Mouse (Mus musculus): ENCODE measurements at regions not wholly inside any gene's neighbourhood (a gene's known extent, or its start where the extent isn't known, plus 50 kb on each side); places are given as distances from the start of the nearest gene placed in this dataset.

DNA sequence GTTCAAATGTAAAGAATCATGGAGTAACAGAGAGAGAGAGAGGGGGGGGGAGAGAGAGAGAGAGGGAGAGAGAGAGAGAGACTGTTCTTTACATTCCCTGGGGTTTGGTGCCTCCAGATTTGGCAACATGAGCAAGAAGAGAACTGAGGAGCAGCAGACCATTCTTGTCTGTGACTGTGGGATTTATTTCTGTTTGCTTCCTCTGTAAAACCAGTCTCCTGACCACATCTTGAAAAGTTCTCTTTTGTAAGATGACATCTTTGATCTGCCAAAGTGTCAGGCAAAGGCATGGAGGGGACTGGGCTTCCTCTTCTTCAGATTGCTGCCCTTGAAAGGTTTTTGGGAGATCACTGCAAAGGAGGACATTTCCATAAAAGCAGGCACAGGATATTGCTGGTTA, 376.3 kb downstream of the Kcnj2 start:
- Histone ChIP-seq H3K9ac (ENCODE audit: low read depth, low read length) (no peak overlapping the region), H3K36me3 (ENCODE audit: control insufficient read depth, insufficient read depth, low read length) (no peaks in the 10 kb centered on the region), H3K4me2 (replicated peaks; ENCODE audit: low read depth, low read length) (no peak overlapping the region), H3K27me3 (ENCODE audit: control insufficient read depth, insufficient read depth, low read length) (no peaks in the 10 kb centered on the region), H3K27ac (ENCODE audit: low read depth, low read length) (no peak overlapping the region), H3K4me3 (ENCODE audit: low read depth, low read length) (no peak overlapping the region), H3K9me3 (ENCODE audit: control insufficient read depth, low read length) (no peaks in the 10 kb centered on the region), H3K4me1 (replicated peaks; ENCODE audit: control insufficient read depth, insufficient read depth, low read length) (no peaks in the 10 kb centered on the region)
- ATAC-seq (ENCODE audit: low FRiP score) = no peak
- DNase-seq (ENCODE audit: low spot score) = no peak

DNA sequence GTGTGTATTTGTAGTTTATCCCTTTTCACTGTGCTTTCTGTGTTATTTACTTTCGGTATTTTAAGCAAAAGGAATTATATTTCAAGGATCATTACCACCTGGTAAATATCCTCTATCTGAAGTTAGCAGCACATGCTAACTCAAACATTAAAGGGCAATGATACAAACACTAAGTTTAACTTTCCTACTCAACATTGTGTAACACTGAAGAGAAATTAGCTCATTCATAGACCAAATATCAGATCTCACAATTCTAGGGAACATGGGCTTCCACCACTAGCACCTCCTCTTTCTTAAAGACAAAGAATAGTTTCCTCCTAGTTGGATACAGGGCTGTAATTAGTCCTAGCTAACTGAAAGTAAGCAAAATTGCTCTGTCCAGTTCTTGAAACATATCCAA, 377.4 kb downstream of the Kcnj2 start:
- H3K27ac ChIP-seq (ENCODE audit: low read depth, low read length) = no peak overlapping the region
- H3K4me3 ChIP-seq (ENCODE audit: low read depth, low read length) = no peak overlapping the region
- H3K9me3 ChIP-seq (ENCODE audit: control insufficient read depth, low read length) = no peaks in the 10 kb centered on the region
- no peaks in the 10 kb centered on the region for H3K4me1 ChIP-seq (replicated peaks; ENCODE audit: control insufficient read depth, insufficient read depth, low read length)
- H3K9ac ChIP-seq (ENCODE audit: low read depth, low read length) = no peak overlapping the region
- no peak for ATAC-seq (ENCODE audit: low FRiP score)
- no peak overlapping the region for H3K4me2 ChIP-seq (replicated peaks; ENCODE audit: low read depth, low read length)
- 81% methylated on average over 1 of the region's 1 CpGs for WGBS
- H3K36me3 ChIP-seq (ENCODE audit: control insufficient read depth, insufficient read depth, low read length) = no peaks in the 10 kb centered on the region
- H3K27me3 ChIP-seq (ENCODE audit: control insufficient read depth, insufficient read depth, low read length) = no peaks in the 10 kb centered on the region
- DNase-seq (ENCODE audit: low spot score) = no peak

DNA sequence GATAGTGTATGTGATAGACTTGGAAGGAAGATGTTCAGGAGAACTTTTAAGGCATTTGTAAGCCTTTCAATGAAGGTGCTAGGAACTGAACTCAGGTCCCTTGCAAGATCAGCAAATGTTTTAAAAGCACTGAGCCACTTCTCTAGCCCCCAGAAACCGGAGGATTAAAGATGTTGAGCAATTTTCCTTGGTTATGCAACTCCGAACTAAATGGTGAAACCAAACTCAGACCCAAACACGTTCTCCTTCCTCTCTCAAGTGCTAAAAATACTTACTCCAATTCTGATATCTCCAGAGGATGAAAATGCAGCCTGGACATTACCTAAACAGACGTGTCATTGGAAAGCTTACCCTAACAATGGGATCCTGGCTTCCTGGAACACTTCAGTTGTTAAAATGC, 378.8 kb downstream of the Kcnj2 start:
- Histone ChIP-seq H3K9ac (ENCODE audit: low read depth, low read length) (no peak overlapping the region), H3K4me2 (replicated peaks; ENCODE audit: low read depth, low read length) (no peak overlapping the region), H3K27me3 (ENCODE audit: control insufficient read depth, insufficient read depth, low read length) (no peaks in the 10 kb centered on the region), H3K27ac (ENCODE audit: low read depth, low read length) (no peak overlapping the region), H3K9me3 (ENCODE audit: control insufficient read depth, low read length) (no peaks in the 10 kb centered on the region), H3K4me1 (replicated peaks; ENCODE audit: control insufficient read depth, insufficient read depth, low read length) (no peaks in the 10 kb centered on the region), H3K36me3 (ENCODE audit: control insufficient read depth, insufficient read depth, low read length) (no peaks in the 10 kb centered on the region), H3K4me3 (ENCODE audit: low read depth, low read length) (no peak overlapping the region)
- WGBS = 88% methylated on average over 4 of the region's 4 CpGs
- ATAC-seq (ENCODE audit: low FRiP score) = no peak
- no peak for DNase-seq (ENCODE audit: low spot score)

DNA sequence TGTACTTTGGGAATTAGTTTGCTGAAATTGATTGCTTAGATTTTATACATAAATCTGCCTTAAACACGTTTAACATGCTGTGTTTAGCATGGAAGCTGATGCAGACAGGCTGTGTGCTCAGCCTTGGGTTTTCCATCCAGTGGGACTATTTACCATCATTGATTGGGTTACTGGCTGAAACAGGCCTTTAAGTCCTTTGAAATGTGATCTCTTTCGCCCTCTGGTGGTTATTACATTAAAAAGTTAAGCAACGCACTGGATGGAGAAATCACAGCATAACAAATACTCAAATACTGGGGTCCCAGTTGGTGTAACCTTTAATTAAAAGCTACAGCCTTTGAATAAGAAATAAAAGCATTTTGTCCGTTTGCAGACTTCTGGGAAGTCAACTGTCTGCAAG, 379.8 kb downstream of the Kcnj2 start:
- H3K9ac ChIP-seq (ENCODE audit: low read depth, low read length) = no peak overlapping the region
- no peak overlapping the region for H3K4me2 ChIP-seq (replicated peaks; ENCODE audit: low read depth, low read length)
- DNase-seq (ENCODE audit: low spot score) (peak; percentile 74), ATAC-seq (ENCODE audit: low FRiP score) (peak; percentile 74; the same call in 1 of the 2 replicates)
- H3K36me3 ChIP-seq (ENCODE audit: control insufficient read depth, insufficient read depth, low read length) = no peaks in the 10 kb centered on the region
- 13% methylated on average over 4 of the region's 4 CpGs for WGBS
- H3K27ac ChIP-seq (ENCODE audit: low read depth, low read length) = no peak overlapping the region
- H3K27me3 ChIP-seq (ENCODE audit: control insufficient read depth, insufficient read depth, low read length) = no peaks in the 10 kb centered on the region
- no peak overlapping the region for H3K4me3 ChIP-seq (ENCODE audit: low read depth, low read length)
- H3K9me3 ChIP-seq (ENCODE audit: control insufficient read depth, low read length) = no peaks in the 10 kb centered on the region
- no peaks in the 10 kb centered on the region for H3K4me1 ChIP-seq (replicated peaks; ENCODE audit: control insufficient read depth, insufficient read depth, low read length)

DNA sequence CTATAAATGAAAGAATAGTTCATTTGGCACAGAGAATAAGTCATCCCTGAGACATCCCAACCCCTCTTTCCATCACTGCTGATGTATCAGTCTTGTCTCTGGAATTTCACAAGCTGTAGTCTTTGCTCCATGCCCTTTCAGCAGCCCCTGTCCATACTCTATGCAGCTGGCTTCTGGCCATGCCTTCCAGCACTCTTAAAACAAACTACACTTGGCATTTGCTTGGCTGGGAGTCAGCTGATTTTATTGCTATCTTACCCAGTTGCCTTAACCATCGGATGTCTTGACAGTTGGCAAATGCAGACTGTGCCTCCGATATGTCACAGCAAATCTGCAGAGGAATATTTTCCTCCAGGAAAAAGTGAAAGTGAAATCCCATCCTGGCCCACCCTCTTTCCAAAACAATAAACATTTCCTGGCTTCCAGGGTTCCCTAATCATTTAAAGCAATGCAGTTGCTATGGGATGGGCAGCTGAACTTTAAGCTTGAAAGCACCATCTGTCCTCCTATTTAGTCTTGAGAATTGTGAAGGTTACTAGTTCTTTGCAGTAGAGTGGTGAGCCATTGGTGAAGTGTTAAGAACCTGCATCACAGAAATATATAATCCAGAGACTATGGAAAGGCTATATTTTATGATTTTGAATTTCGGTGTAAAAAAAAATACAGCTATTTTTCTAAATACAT, 385.0 kb downstream of the Kcnj2 start:
- no peak overlapping the region for H3K4me2 ChIP-seq (replicated peaks; ENCODE audit: low read depth, low read length)
- DNase-seq (ENCODE audit: low spot score) (no peak), ATAC-seq (ENCODE audit: low FRiP score) (no peak)
- H3K4me1 ChIP-seq (replicated peaks; ENCODE audit: control insufficient read depth, insufficient read depth, low read length) = no peaks in the 10 kb centered on the region
- H3K4me3 ChIP-seq (ENCODE audit: low read depth, low read length) = no peak overlapping the region
- no peak overlapping the region for H3K9ac ChIP-seq (ENCODE audit: low read depth, low read length)
- 85% methylated on average over 3 of the region's 3 CpGs for WGBS
- no peak overlapping the region for H3K27ac ChIP-seq (ENCODE audit: low read depth, low read length)
- no peaks in the 10 kb centered on the region for H3K27me3 ChIP-seq (ENCODE audit: control insufficient read depth, insufficient read depth, low read length)
- no peaks in the 10 kb centered on the region for H3K36me3 ChIP-seq (ENCODE audit: control insufficient read depth, insufficient read depth, low read length)
- no peaks in the 10 kb centered on the region for H3K9me3 ChIP-seq (ENCODE audit: control insufficient read depth, low read length)

DNA sequence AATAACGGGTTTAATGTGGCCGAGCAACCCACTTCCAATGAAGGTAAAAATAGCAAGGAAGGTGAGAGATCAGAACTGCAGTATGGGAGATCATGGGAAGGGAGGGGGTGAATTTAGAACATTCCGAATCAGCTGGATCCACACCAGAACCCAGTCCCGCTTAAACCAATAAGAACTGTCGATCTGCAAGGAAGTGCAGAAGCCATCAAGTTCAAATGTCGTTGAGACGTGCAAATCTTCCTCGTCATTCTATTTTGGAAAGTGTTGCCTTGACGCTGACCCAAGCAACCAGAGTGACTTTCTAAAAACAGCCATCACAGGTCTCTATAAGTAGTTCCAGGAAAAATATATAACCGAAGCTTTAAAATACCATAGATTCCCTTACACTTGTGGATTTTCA, 394.1 kb downstream of the Kcnj2 start:
- no peak for DNase-seq (ENCODE audit: low spot score)
- Histone ChIP-seq H3K27me3 (ENCODE audit: control insufficient read depth, insufficient read depth, low read length) (no peaks in the 10 kb centered on the region), H3K9ac (ENCODE audit: low read depth, low read length) (no peak overlapping the region), H3K4me2 (replicated peaks; ENCODE audit: low read depth, low read length) (no peak overlapping the region), H3K9me3 (ENCODE audit: control insufficient read depth, low read length) (no peaks in the 10 kb centered on the region), H3K4me3 (ENCODE audit: low read depth, low read length) (no peak overlapping the region), H3K27ac (ENCODE audit: low read depth, low read length) (no peak overlapping the region), H3K36me3 (ENCODE audit: control insufficient read depth, insufficient read depth, low read length) (no peaks in the 10 kb centered on the region), H3K4me1 (replicated peaks; ENCODE audit: control insufficient read depth, insufficient read depth, low read length) (no peaks in the 10 kb centered on the region)
- no peak for ATAC-seq (ENCODE audit: low FRiP score)
- 92% methylated on average over 10 of the region's 10 CpGs for WGBS

DNA sequence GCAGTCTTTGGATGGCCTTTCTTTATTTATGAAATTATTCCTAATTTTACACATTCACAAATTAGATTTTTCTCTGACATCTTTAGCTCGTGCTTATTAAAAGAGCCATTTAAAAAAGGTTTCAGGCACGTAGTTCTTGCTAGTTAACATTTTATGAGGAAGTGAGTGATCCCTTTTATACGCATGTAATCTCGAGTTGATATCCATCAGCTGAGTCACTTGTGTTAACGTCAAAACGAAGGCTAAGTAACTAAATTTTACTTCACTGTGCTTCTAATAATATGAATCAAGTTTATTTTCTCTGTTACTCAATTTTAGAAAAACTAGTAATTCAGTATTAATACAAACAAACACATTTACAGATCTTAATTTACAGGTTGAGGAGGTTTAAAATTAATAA, 419.0 kb downstream of the Kcnj2 start:
- WGBS = 85% methylated on average over 6 of the region's 6 CpGs
- H3K4me3 ChIP-seq (ENCODE audit: low read depth, low read length) = no peak overlapping the region
- no peak for ATAC-seq (ENCODE audit: low FRiP score)

DNA sequence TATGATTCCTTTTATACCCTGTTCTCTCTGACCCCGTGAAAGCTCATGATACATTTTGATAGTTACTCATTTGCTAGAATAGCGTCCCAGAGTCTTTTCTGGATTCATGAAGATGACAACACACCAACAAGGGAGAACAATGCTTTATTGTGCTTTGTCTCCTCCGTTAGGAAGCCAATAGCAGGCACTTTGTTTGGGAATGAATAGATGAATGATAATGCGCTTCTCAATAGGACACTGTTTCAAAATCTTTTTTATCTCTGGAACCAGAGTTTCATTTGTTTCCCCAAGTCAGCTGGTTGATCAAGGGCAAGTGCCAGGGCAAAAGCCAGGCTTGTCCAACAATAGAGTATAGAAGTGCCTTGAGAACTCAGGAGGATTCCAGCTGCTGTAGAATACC, 446.5 kb downstream of the Kcnj2 start:
- WGBS = 38% methylated on average over 4 of the region's 4 CpGs
- no peaks in the 10 kb centered on the region for H3K4me1 ChIP-seq (replicated peaks; ENCODE audit: control insufficient read depth, insufficient read depth, low read length)
- H3K4me2 ChIP-seq (replicated peaks; ENCODE audit: low read depth, low read length) = no peak overlapping the region
- no peak; the same call in 1 of the 2 replicates for ATAC-seq (ENCODE audit: low FRiP score)
- H3K36me3 ChIP-seq (ENCODE audit: control insufficient read depth, insufficient read depth, low read length) = no peaks in the 10 kb centered on the region
- H3K27me3 ChIP-seq (ENCODE audit: control insufficient read depth, insufficient read depth, low read length) = no peaks in the 10 kb centered on the region
- 0 out of 2 replicates have a peak overlapping the region, but pooled peaks have one; percentile 9 for H3K27ac ChIP-seq (ENCODE audit: low read depth, low read length)
- H3K9me3 ChIP-seq (ENCODE audit: control insufficient read depth, low read length) = no peaks in the 10 kb centered on the region
- no peak overlapping the region for H3K9ac ChIP-seq (ENCODE audit: low read depth, low read length)
- no peak for DNase-seq (ENCODE audit: low spot score)
- no peak overlapping the region for H3K4me3 ChIP-seq (ENCODE audit: low read depth, low read length)

More for the DNA sequence above, 419.0 kb downstream of the Kcnj2 start:
- no peaks in the 10 kb centered on the region for H3K27me3 ChIP-seq (ENCODE audit: control insufficient read depth, insufficient read depth, low read length)
- no peak overlapping the region for H3K27ac ChIP-seq (ENCODE audit: low read depth, low read length)
- no peak for DNase-seq (ENCODE audit: low spot score)
- no peaks in the 10 kb centered on the region for H3K4me1 ChIP-seq (replicated peaks; ENCODE audit: control insufficient read depth, insufficient read depth, low read length)
- no peak overlapping the region for H3K9ac ChIP-seq (ENCODE audit: low read depth, low read length)
- H3K9me3 ChIP-seq (ENCODE audit: control insufficient read depth, low read length) = no peaks in the 10 kb centered on the region
- H3K4me2 ChIP-seq (replicated peaks; ENCODE audit: low read depth, low read length) = no peak overlapping the region
- no peaks in the 10 kb centered on the region for H3K36me3 ChIP-seq (ENCODE audit: control insufficient read depth, insufficient read depth, low read length)

DNA sequence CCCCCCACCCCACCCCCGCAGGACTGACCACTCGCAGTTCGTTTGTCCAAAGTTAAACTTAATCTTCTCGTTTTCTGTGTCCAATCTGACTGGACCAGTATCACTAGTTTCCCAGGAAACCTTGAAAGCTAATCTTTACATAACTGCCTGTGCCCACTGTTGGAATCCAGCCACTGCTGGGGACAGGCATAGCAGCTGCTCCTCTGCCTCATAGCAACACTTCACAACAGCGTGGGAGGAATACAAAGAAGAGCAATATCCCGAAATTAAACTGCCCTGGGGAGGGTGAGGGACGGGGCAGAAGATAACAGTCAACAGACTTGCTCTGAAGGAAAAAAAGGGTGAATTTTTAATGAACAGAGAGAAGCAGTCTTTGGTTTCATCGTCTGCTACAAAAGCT, 456.8 kb downstream of the Kcnj2 start:
- Histone ChIP-seq H3K36me3 (ENCODE audit: control insufficient read depth, insufficient read depth, low read length) (no peaks in the 10 kb centered on the region), H3K27me3 (ENCODE audit: control insufficient read depth, insufficient read depth, low read length) (no peaks in the 10 kb centered on the region), H3K4me3 (ENCODE audit: low read depth, low read length) (no peak overlapping the region), H3K4me1 (replicated peaks; ENCODE audit: control insufficient read depth, insufficient read depth, low read length) (no peaks in the 10 kb centered on the region), H3K9ac (ENCODE audit: low read depth, low read length) (no peak overlapping the region), H3K4me2 (replicated peaks; ENCODE audit: low read depth, low read length) (no peak overlapping the region), H3K27ac (ENCODE audit: low read depth, low read length) (no peak overlapping the region), H3K9me3 (ENCODE audit: control insufficient read depth, low read length) (no peaks in the 10 kb centered on the region)
- 67% methylated on average over 8 of the region's 8 CpGs for WGBS
- no peak for ATAC-seq (ENCODE audit: low FRiP score)
- no peak for DNase-seq (ENCODE audit: low spot score)

All from hindbrain, embryonic 11.5 days (tissue).